Mouse (Mus musculus): ENCODE measurements around the gene Snorc.
"Not testable (repeated sequence)": the region's sequence is repeated elsewhere in the genome, so short reads cannot be mapped to it uniquely, and the experiment has no call there.

Snorc gene

DNA sequence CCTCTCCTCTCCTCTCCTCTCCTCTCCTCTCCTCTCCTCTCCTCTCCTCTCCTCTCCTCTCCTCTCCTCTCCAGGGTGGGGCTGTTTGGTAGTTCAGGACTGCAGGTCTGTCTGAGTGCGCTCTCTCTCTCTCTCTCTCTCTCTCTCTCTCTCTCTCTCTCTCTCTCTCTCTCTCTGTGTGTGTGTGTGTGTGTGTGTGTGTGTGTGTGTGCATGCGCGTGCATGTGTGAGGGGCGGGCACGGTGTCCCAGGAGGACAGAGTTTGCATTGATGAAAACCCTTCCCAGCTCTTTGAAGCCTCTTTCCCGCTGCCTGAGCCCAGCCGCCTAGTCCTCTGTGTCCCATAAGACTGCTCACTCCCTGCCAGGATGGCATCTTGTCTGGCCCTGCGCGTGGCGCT is at the start of gene Snorc:
Gene Snorc, plus strand, starts transcription at position 301 of the 400 bp plus-strand sequence.
- DNase-seq (ENCODE audit: low spot score), result not testable (repeated sequence)

DNA sequence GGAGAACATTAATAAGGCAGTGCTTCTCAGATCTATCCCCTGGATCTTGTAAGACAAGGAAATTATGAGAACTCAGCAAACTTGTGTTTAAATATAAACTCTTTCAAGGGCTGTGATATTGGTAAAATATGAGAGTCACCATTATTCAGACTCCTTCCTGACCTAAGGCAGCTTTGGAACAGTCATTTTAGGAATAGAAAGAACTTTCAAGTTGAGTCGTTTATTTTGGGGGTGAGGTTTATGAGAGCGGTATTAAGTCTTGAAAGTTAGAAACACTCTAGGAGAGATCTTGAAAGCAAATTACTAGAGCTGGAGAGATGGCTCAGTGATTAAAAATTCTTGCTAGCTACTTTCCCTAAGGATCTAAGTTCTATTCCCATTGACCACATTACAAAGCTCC is 34.9 kb upstream of the Snorc start:
- DNase-seq (ENCODE audit: low spot score), result no peak

DNA sequence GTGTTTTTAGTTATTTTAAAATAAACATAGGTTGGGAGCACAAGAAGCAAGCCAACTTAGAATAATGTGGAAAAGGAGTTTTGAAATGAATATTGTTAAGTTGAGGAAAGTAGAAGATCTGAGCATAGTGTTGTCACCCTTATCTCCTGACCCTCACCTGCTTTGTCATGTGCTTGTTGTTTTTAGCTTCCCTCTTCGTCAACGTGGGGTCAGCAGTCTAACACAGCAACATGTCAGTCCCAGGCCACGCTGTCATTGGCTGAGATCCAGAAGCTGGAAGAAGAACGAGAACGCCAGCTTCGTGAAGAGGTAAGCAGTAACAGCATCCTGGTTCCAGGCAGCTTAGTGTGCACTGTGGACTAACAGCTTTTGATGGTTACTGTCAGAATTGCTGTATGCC is 33.5 kb upstream of the Snorc start:
- DNase-seq (ENCODE audit: low spot score), result no peak

DNA sequence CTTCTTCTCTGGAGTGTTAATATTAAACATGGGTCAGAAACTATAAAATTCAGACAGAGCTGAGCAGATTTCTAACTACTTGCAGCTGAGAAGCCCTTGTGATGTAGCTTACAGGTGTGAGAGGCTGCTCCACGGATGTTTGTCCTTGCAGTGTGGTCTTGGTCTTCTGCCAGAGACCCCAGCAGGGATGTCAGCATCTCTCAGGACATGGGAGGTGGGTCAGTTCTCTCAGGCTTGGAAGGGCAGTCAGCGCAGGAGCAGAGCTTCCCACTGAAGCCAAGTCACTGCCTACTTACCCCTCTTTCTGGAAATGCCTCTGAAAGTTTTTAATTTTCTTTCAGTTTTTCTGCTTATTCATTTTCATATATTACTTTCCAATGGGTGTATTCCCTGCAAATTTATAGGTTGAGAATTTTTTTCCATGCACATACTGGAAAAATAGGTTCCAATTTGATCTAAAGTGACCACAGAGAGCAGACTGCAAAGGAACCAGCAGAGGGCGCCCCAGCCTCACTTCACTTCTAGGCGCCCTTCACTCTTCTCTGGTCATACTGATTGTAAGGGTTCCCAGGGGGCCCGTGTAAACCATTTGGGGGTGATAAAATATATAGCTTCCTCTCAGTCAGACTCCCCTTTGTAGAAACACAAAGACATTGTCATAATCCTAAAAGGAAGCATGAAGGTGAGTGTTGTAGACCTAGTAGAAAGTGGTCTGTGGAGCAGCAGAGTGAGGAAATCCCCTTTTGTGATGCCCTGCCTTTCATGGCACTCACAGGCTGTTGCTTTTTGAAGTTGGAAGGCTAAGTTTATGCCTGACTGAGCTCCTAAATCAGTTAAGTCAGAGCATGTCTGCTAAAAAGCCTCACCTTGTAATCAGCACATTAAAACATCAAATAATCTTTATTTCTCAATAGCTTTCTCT is 22.6 kb upstream of the Snorc start:
- peak; percentile 37 for DNase-seq (ENCODE audit: low spot score)

GRCm38 (mm10) chr1:87449432-87449831 is 20.6 kb upstream of the Snorc start:
- DNase-seq (ENCODE audit: low spot score), result no peak

- DNase-seq (ENCODE audit: low spot score), result no peak
Measured at GRCm38 (mm10) chr1:87456425-87456824, 13.6 kb upstream of the Snorc start.

DNA sequence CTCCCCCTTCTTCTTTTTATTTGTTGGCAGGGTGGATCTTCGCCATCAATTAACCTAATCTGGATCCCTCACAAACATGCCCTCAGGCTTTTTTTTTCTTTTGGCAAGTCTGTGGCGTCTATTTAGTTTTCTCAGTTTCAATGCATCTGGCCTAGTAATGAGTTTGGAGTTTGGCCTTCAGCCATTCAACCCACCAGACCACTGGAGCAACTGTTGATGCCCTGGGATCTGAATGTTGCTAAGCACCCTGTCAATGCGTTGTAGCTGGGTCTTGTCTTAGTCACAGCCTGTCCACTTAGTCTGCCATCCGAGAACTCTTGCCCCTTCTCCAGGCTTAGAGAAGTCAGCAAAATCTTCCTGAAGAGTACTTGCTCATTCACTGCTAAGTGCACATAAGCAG is 12.0 kb upstream of the Snorc start:
- DNase-seq (ENCODE audit: low spot score), result no peak

- not testable (repeated sequence) for DNase-seq (ENCODE audit: low spot score)
Measured at GRCm38 (mm10) chr1:87459856-87460255, 10.2 kb upstream of the Snorc start.

- no peak for DNase-seq (ENCODE audit: low spot score)
Measured at GRCm38 (mm10) chr1:87467469-87467868, 2.6 kb upstream of the Snorc start.

- DNase-seq (ENCODE audit: low spot score), result no peak
Measured at GRCm38 (mm10) chr1:87468321-87468720, 1.8 kb upstream of the Snorc start.

GRCm38 (mm10) chr1:87471914-87472313 is 1.8 kb downstream of the Snorc start:
- no peak for DNase-seq (ENCODE audit: low spot score)

DNA sequence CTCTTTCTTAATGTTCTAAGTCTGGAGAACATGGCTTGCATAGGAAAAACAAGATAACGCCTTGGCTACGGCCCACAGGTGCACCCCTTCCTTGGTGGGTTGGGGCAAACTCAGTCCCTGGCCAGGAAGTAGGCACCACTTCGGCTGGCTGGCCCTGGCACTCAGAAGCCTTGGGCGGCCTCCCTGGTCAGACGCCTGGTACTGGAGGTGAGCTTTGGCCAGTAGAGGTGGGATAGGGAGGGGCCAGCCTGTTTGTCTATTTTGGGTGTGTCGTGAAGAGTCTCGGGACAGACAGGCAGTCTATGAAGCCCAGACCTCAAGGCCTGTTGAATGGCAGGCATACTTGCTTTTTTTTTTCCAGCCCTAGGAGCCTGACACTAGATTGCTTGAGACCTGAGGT is 2.5 kb downstream of the Snorc start:
- no peak for DNase-seq (ENCODE audit: low spot score)

DNA sequence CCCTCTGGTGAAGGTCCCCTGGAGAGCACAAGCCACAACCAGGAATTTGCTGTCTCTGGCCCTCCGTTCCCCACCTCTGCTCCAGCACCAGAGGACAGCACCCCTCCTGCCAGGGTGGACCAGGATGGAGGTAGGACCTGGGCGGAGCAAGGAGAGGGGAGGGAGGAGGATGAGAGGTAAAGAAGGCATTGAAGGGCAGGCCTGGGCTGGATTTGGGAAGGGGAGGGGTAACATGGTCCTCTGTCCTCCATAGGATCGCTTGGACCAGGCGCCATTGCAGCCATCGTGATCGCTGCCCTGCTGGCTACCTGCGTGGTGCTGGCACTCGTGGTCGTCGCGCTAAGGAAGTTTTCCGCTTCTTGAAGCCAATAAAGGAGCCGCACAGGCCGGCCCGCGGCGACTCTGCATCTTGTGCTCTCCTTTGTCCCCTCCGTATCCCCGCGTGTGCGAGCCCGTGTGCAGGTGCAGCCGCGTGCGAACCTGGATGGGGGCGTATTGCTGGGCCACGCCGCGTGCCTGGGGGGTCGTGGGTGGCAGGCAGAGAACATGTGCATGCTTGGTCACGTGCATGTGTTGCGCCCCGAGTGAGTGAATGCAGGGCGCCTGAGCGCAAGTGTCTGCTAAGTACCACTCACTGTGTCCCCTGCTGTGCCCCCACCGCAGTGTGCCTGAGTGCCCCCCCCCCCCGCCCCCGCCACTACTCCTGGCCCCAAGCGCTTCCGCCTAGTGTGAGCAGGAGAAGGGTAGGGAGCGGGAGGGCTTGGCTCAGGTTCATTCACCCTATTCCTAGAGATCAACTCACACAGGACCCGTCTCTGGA is 5.2 kb downstream of the Snorc start:
- DNase-seq (ENCODE audit: low spot score), result peak; percentile 75

GRCm38 (mm10) chr1:87482546-87482945 is 12.5 kb downstream of the Snorc start:
- no peak for DNase-seq (ENCODE audit: low spot score)

- DNase-seq (ENCODE audit: low spot score), result peak; percentile 78
Measured at GRCm38 (mm10) chr1:87486386-87486785, 16.3 kb downstream of the Snorc start.

DNA sequence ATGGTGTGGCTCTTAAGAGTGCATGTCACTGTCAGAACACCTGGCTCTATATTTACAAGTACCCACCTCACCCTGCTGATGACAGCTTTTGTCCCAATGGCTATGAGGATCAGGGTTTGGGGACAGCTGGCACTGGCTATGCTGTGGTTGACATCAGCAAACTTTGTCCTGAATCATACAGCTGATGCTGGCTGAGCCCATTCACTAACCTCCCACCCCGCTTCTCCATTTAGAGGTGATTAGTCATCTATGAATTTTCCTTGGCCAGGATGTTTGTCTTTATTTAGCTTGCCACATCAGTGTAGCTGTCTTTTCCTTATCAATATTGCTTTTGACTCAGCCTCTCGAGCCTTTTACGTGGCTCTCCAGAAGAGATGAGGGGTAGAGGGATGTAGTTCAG is 22.2 kb downstream of the Snorc start:
- DNase-seq (ENCODE audit: low spot score), result no peak

GRCm38 (mm10) chr1:87493542-87493941 is 23.5 kb downstream of the Snorc start:
- DNase-seq (ENCODE audit: low spot score), result no peak

- no peak for DNase-seq (ENCODE audit: low spot score)
Measured at GRCm38 (mm10) chr1:87505524-87505923, 35.5 kb downstream of the Snorc start.

GRCm38 (mm10) chr1:87507857-87508256 is 37.8 kb downstream of the Snorc start:
- DNase-seq (ENCODE audit: low spot score), result no peak

DNA sequence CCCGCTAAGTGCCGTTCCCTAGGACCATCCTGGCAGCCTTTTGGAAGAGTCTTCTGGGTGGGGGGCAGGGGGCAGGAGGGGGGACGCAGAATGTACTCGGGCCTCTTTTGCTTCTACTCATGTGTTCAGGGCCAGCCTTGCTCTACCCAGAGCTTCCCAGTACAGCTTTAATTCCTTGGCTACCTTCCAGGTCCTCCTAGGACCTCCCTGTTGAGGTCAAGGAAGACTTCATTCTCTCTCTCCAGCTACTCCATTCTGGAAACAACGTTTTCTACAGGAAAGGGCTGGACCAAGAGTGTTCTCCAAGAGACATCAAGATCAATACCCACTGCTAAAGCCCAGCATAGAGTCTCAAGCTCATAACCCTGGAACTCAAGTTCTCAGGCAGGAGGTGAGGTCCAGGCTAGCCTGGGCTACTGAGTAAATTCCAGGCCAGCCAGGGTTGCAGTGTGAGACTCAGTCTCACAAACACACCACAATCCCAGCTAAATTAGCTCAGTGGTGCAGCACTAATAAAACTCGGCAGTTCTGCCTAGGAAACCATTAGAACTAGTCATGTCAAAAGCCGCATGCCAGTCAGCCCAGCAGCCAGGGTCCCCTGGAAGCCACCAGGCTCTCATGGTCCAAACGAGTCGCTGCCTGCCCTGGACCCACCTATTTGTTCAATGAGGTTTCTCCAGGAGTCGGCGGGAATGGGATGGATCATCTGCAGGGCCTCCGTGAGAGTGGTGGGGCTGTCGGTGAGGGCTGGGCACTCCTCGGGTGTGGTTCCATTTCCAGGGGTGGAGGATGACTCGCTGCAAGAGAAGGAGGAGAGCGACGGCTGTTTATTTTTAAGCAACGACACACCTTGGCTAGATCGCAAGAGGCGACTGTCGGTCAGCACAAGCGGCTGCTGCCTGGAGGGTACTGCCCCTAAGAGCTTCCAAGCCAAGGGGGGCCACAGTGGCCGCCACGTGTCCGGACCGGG is 38.8 kb downstream of the Snorc start:
- DNase-seq (ENCODE audit: low spot score), result no peak

GRCm38 (mm10) chr1:87509561-87510165 is 39.6 kb downstream of the Snorc start, which contains the start of gene Neu2:
Neu2 (plus strand) TSS chr1:87509889.
- DNase-seq (ENCODE audit: low spot score), result no peak

Data from left cerebral cortex, adult 11 months (tissue).